Mouse (Mus musculus) lung, embryonic 16.5 days (tissue): ENCODE data around the gene Ndufa13. TPM values are rescaled to one million over a fixed set of nuclear protein-coding genes. Genes with fewer than 3 reads are reported as not detected.
"Not testable (repeated sequence)": the region's sequence is repeated elsewhere in the genome, so short reads cannot be mapped to it uniquely, and the experiment has no call there.

Experiments used
- ATAC-seq: fragments of 200-750 bp; cut with Nextera tagmentation; 2 replicates; pipeline ENCODE4 v1.8.0; 2017; ENCODE audit warnings: low read depth, mild to moderate bottlenecking, moderate library complexity
- H3K27ac ChIP-seq: fragments of 300-500 bp; sonication (generic); 2 replicates; pipeline ENCODE4 v1.5.1; 2014; ENCODE audit warnings: mild to moderate bottlenecking, control low read depth, low read length
- H3K27me3 ChIP-seq: fragments of 300-500 bp; sonication (generic); 2 replicates; pipeline ENCODE4 v1.6.1; 2014; ENCODE audit warnings: low read depth, low read length, mixed read lengths; ENCODE audit not compliant: control insufficient read depth, insufficient read depth
- H3K36me3 ChIP-seq: fragments of 300-500 bp; sonication (generic); 2 replicates; pipeline ENCODE4 v1.6.1; 2014; ENCODE audit warnings: low read length; ENCODE audit not compliant: control insufficient read depth, insufficient read depth
- H3K4me1 ChIP-seq: fragments of 300-500 bp; sonication (generic); replicated peaks from 2 replicates; pipeline ENCODE4 v1.6.1; 2014; ENCODE audit warnings: low read length, mixed read lengths; ENCODE audit not compliant: control insufficient read depth, insufficient read depth
- H3K4me2 ChIP-seq: fragments of 300-500 bp; sonication (generic); 2 replicates; pipeline ENCODE4 v1.6.1; 2014; ENCODE audit warnings: low read depth, low read length, control low read depth
- H3K4me3 ChIP-seq: fragments of 300-500 bp; sonication (generic); 2 replicates; pipeline ENCODE4 v1.5.1; 2014; ENCODE audit warnings: mild to moderate bottlenecking, low read length, control low read depth
- H3K9ac ChIP-seq: fragments of 300-500 bp; sonication (generic); 2 replicates; pipeline ENCODE4 v1.6.1; 2014; ENCODE audit warnings: low read length, control low read depth
- H3K9me3 ChIP-seq: fragments of 300-500 bp; sonication (generic); 2 replicates; pipeline ENCODE4 v1.6.1; 2016; ENCODE audit warnings: low read length; ENCODE audit not compliant: control insufficient read depth
- WGBS: fragments of 180-500 bp; shearing (Covaris S2); extraction: QIAGEN DNeasy Blood & Tissue Kit; methylation state at CpG from one replicate; pipeline ENCODE4 v1.1.7; 2014; 5-methylcytosine and 5-hydroxymethylcytosine counted together
- polyA plus RNA-seq: library from polyadenylated mRNA; unstranded; fragments of >200 nt; fragmentation: Nextera tagmentation; extraction: Ambion mirVana; gene quantifications from 2 replicates; pipeline ENCODE4 v1.2.1, GENCODE M21; 2015

The Ndufa13 gene
- 176 and 179 TPM in 2 replicates for polyA plus RNA-seq

GRCm38 (mm10) chr8:69902163-69903062 is at the start of gene Ndufa13, which contains the start of the genes Tssk6 and Yjefn3:
Gene Ndufa13, minus strand, starts transcription at chr8:69902558.
Gene Tssk6, plus strand, starts transcription at chr8:69902184.
Gene Yjefn3, minus strand, starts transcription at chr8:69902712.
- WGBS, result 5% methylated on average over 88 of the region's 89 CpGs
- Histone ChIP-seq H3K4me1 (peaks cover 22% of the 10 kb centered on the region), H3K27me3 (no peaks in the 10 kb centered on the region), H3K27ac (peak within 1 kb of the TSS; percentile 97), H3K4me3 (peak within 1 kb of the TSS; percentile 82), H3K4me2 (peak within 1 kb of the TSS; percentile 98), H3K9ac (peak within 1 kb of the TSS; percentile 85), H3K36me3 (no peaks in the 10 kb centered on the region), H3K9me3 (no peaks in the 10 kb centered on the region)
- ATAC-seq, result peak; percentile 47

DNA sequence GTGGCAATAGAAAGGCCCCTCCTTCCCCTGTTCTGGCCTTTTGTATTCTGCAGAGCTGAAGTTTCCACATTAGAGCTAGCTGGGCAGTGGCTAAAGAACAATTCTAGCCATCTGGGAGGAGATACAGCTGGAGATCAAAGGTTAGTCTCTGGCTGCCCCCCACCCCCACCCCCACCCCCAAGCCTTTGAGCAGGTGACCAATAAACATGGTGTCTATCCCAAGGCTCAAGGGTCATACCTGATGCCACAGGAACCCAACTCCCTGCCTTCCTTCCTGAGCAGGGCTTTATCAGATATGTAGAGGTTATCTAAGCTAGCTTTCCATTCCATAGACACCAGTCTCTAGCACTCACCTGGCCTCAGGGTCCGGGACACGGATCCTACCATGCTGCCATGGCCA is 47.9 kb upstream of the Ndufa13 start:
- Histone ChIP-seq H3K4me3 (no peak overlapping the region), H3K27me3 (no peaks in the 10 kb centered on the region), H3K9ac (no peak overlapping the region), H3K4me2 (no peak overlapping the region), H3K27ac (no peak overlapping the region), H3K36me3 (0 out of 2 replicates have a peak, but pooled peaks cover 5% of the 10 kb centered on the region), H3K4me1 (no peaks in the 10 kb centered on the region; the same call in 1 of the 2 replicates), H3K9me3 (no peaks in the 10 kb centered on the region)
- no peak for ATAC-seq
- WGBS, result 90% methylated on average over 2 of the region's 2 CpGs

DNA sequence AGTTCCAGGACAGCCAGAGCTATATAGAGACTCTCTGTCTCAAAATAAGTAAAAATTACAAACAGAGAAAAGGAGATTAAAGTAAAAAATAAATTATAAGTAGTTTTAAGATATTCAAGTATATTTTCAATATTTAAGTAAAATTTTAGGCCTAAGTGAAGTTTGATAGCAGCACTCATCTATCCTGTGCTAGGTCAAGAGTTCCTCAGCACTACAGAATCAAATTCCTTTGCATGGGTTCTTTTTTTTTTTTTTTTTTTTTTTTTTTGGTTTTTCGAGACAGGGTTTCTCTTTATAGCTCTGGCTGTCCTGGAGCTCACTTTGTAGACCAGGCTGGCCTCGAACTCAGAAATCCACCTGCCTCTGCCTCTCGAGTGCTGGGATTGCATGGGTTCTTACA is 40.1 kb upstream of the Ndufa13 start:
- not testable (repeated sequence) for H3K4me3 ChIP-seq

GRCm38 (mm10) chr8:69940386-69940785 is 38.0 kb upstream of the Ndufa13 start:
- Histone ChIP-seq H3K27ac (no peak overlapping the region), H3K9ac (no peak overlapping the region), H3K4me3 (no peak overlapping the region), H3K4me1 (peaks cover 42% of the 10 kb centered on the region), H3K4me2 (no peak overlapping the region), H3K36me3 (no peaks in the 10 kb centered on the region), H3K27me3 (no peaks in the 10 kb centered on the region), H3K9me3 (no peaks in the 10 kb centered on the region)
- ATAC-seq, result no peak
- whole genome bisulfite sequencing, result 81% methylated on average over 2 of the region's 2 CpGs

More for the DNA sequence above, 40.1 kb upstream of the Ndufa13 start:
- H3K9me3 ChIP-seq, H3K36me3 ChIP-seq, ATAC-seq, H3K4me2 ChIP-seq, H3K27me3 ChIP-seq, H3K27ac ChIP-seq, H3K9ac ChIP-seq: not testable (repeated sequence)
- peaks cover 22% of the 10 kb centered on the region for H3K4me1 ChIP-seq
- 84% methylated on average over 2 of the region's 3 CpGs for WGBS

GRCm38 (mm10) chr8:69939633-69940032 is 37.3 kb upstream of the Ndufa13 start:
- ATAC-seq, result no peak
- H3K9ac ChIP-seq, result no peak overlapping the region
- H3K4me1 ChIP-seq, result peaks cover 42% of the 10 kb centered on the region
- no peaks in the 10 kb centered on the region for H3K27me3 ChIP-seq
- H3K9me3 ChIP-seq, result no peaks in the 10 kb centered on the region
- no peak overlapping the region for H3K27ac ChIP-seq
- no peak overlapping the region for H3K4me2 ChIP-seq
- H3K36me3 ChIP-seq, result peaks cover 2% of the 10 kb centered on the region; the same call in 1 of the 2 replicates
- H3K4me3 ChIP-seq, result no peak overlapping the region
- WGBS, result 19% methylated on average over 3 of the region's 3 CpGs

DNA sequence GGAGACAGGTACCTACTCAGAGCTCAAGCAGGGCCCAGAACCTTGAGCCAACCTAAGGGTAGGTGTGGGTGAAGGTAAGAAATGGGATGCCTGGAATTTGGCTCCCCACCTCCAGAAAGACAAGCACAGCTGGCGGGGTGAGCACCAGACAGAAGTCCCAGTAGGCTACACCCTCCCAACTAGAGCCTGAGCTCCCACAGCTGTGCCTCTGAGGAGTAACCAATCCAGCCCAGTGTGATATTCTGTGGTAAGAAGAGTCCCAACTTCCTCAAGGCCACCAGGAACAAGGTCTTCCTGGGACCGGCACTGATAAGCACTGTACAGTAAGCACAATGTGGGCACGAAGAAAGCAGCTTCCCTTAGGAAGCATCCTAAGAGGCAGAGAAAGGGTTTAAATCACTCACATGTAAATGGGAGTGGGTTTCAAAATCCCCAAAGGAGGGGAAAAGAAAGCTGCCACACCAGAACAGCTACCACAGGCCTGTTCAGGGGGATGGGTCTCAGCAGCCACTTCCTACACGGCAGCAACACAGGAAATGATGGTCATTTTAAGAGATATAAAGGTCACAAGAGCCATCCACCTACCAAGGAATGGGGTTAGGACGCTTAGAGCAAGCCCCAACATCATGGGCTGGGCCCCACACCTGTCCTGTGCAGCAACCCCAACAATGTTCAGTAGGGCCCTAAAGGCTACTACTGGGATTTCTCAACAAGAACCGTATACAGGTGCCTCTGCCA is 36.1 kb upstream of the Ndufa13 start:
- Histone ChIP-seq H3K4me3 (no peak overlapping the region), H3K4me2 (no peak overlapping the region), H3K9me3 (no peaks in the 10 kb centered on the region), H3K27me3 (no peaks in the 10 kb centered on the region), H3K36me3 (peaks cover 2% of the 10 kb centered on the region; the same call in 1 of the 2 replicates), H3K27ac (no peak overlapping the region), H3K9ac (no peak overlapping the region), H3K4me1 (peaks cover 42% of the 10 kb centered on the region)
- 69% methylated on average over 6 of the region's 6 CpGs for WGBS
- ATAC-seq, result no peak

DNA sequence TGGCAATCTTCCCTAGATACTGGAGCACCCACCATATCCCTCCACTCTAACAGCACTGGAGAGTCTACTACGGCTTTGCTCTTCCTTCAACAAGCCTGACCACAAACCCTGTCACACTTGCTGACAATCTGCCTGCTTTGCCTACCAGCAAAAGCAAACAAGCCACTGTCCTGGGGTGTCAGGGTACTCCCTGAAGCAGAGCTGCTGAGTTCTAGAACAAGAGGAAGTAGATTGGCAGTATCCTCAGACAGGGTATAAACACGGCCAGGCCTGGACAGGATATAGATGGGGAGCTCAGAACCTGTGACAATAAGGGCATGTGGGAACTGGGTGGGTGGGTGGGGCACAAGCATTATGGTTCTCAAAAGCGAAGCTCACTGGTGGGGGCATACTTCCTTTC is 35.1 kb upstream of the Ndufa13 start:
- Histone ChIP-seq H3K4me1 (peaks cover 42% of the 10 kb centered on the region), H3K36me3 (peaks cover 2% of the 10 kb centered on the region; the same call in 1 of the 2 replicates), H3K27me3 (no peaks in the 10 kb centered on the region), H3K27ac (peak overlapping the region; percentile 50), H3K9me3 (no peaks in the 10 kb centered on the region), H3K4me3 (no peak overlapping the region), H3K4me2 (no peak overlapping the region), H3K9ac (no peak overlapping the region)
- 78% methylated on average over 3 of the region's 3 CpGs for WGBS
- ATAC-seq, result no peak

DNA sequence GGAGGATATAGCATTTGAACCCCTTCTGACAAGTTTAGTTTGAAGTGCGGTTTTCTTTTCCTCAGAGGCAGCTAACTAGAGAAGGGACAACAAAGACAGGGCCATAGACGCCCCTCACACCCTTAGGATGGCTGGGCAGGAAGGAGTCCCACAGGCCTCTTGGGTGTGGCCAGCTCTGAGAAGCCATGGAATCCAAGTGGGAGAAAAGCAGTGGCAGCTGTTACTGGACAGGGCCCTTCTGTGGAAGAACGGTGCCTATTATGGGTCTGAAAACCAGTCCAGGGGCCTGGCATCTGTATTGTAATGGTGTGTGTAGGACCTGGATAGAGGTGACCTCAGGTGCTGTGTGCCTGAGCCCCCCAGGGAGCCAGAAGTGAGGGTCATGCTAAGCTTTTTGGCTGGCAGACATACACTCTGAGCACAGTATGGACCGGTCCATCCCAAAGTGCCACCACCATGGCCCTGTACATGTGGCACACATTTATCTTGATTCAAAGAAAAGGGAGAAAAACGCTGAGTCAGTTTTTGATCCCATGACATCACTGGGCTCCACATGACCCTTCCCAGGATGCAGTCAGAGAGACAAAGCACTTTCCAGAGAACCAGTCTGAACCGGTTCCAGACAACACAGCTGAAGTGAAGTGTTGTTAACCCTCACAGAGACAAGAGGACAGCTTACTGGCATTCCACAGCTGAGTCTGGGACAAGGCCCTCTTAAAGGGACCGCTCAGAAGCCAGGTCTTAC is 33.9 kb upstream of the Ndufa13 start:
- H3K36me3 ChIP-seq, result peaks cover 2% of the 10 kb centered on the region; the same call in 1 of the 2 replicates
- no peaks in the 10 kb centered on the region for H3K27me3 ChIP-seq
- peak; percentile 94 for ATAC-seq
- H3K9me3 ChIP-seq, result no peaks in the 10 kb centered on the region
- H3K4me2 ChIP-seq, result peak overlapping the region; percentile 16; the same call in 1 of the 2 replicates
- H3K9ac ChIP-seq, result peak overlapping the region; percentile 34
- peaks cover 42% of the 10 kb centered on the region for H3K4me1 ChIP-seq
- peak overlapping the region; percentile 81 for H3K27ac ChIP-seq
- H3K4me3 ChIP-seq, result no peak overlapping the region
- whole genome bisulfite sequencing, result 34% methylated on average over 7 of the region's 7 CpGs
